Mouse (Mus musculus): ENCODE data around the gene Evl.

- TF ChIP-seq POLR2A (IDR thresholded peaks at IDR 0.05; ENCODE audit: low read depth, low read length) (no peak), CTCF (conservative IDR thresholded peaks at IDR 0.05; ENCODE audit: insufficient read depth, insufficient read length, low read depth, low read length) (no peak)
These were observed 154.9 kb downstream of the Evl start for GRCm38 (mm10) chr12:108709386-108709785.

Measured in kidney, adult 2 months (tissue).